Mouse (Mus musculus) CH12.LX (cell line): ENCODE measurements around the gene Rassf10.

Source experiments
- CTCF ChIP-seq, 2 experiments: IDR thresholded peaks in 1 of 2; conservative IDR thresholded peaks in 1 of 2; 2 replicates each; pipeline ENCODE4 v1.5.1; 2011 to 2012; ENCODE audit warnings: low read depth in 2 of 2, low read length in 2 of 2, improper control_type of control experiment in 1 of 2, inconsistent platforms in 1 of 2, mild to moderate bottlenecking in 1 of 2, moderate library complexity in 1 of 2
- EP300 ChIP-seq: IDR thresholded peaks from 2 replicates; pipeline ENCODE4 v1.6.1; 2011; ENCODE audit warnings: low read length, improper control_type of control experiment
- MAFK ChIP-seq: IDR thresholded peaks from 2 replicates; pipeline ENCODE4 v1.6.1; 2011; ENCODE audit warnings: low read length, improper control_type of control experiment; ENCODE audit not compliant: insufficient replicate concordance
- MAX ChIP-seq: IDR thresholded peaks from 2 replicates; pipeline ENCODE4 v1.6.1; 2011; ENCODE audit warnings: low read length, improper control_type of control experiment
- MYC ChIP-seq: IDR thresholded peaks from 2 replicates; pipeline ENCODE4 v1.6.1; 2011; ENCODE audit warnings: low read depth, mild to moderate bottlenecking, improper control_type of control experiment, low read length
- POLR2A ChIP-seq: IDR thresholded peaks from 2 replicates; pipeline ENCODE4 v1.6.1; 2011; ENCODE audit warnings: low read depth, mild to moderate bottlenecking, improper control_type of control experiment, low read length
- TBP ChIP-seq: conservative IDR thresholded peaks from 2 replicates; pipeline ENCODE4 v1.6.1; 2011; ENCODE audit warnings: low read depth, low read length, improper control_type of control experiment
- UBTF ChIP-seq: IDR thresholded peaks from 2 replicates; pipeline ENCODE4 v1.6.1; 2012; ENCODE audit warnings: low read depth, mild to moderate bottlenecking, inconsistent platforms, low read length, improper control_type of control experiment, moderate library complexity
- ZNF384 ChIP-seq: IDR thresholded peaks from 2 replicates; pipeline ENCODE4 v1.6.1; 2012; ENCODE audit warnings: low read depth, low read length, improper control_type of control experiment, inconsistent platforms

- TF ChIP-seq MAFK (no peak), MAX (no peak), POLR2A (no peak), EP300 (no peak), CTCF (conservative IDR thresholded peaks at IDR 0.05 in 1 of 2, IDR thresholded peaks at IDR 0.05 in 1 of 2; ENCODE audit: low read depth in 2 of 2, low read length in 2 of 2) (no peak), ZNF384 (no peak), UBTF (no peak), TBP (no peak), MYC (no peak)
These were observed 12.6 kb downstream of the Rassf10 start for GRCm38 (mm10) chr7:112966382-112966781.
